Mouse (Mus musculus): Measurements from ENCODE around the gene Snip1. TPM values are rescaled to one million over a fixed set of nuclear protein-coding genes. Genes with fewer than 3 reads are reported as not detected.

The Snip1 gene
- polyA plus RNA-seq (2015; fragmentation: Nextera tagmentation; extraction: Ambion mirVana): 13.6 and 15.5 TPM in 2 replicates

DNA sequence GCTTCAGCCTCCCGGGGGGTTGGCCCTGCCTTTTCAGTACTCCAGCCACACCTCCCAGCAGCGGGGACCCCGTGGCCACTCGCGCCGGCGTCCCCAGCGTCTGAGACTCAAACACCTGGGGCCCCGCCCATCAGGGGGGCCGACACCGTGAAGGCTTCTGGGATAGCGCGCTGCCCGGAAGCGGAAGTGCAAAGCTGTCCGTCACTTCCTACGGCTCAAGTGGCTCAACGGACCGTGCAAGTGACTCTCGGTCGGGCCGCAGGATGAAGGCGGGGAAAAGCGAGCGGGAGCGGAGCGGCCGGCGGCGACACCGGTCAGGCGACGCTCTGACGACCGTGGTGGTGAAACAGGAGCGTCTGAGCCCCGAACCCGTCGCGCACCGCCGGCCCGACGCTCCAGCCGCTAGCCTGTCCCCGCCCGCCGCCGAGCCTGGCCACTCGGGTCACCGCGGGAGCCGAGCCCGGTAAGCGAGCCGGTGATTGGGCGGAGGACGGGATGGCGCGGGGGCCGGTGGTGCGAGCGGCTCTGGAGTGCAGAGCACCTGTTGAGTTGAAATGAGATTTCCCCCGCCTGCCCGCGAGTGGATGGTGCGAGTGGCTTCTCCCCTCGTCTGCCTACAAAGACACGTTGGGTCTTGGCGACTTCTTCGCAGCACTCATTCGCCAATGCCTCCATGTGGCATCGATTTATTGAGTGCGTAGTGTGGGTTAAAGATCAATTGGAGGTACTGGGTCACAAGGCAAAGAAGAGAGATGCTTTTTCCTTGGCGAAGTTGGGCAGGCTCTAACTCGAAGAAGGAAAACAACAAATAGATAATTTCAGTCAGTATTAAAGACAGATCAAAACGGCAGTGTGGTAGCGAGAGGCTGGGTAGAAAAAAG, at the start of gene Snip1:
Snip1 (plus strand) TSS at position 183 of the 881 bp plus-strand sequence.
- no peak for TF ChIP-seq CTCF (IDR thresholded peaks at IDR 0.05; ENCODE audit: low read depth)
- Histone ChIP-seq H3K27ac (ENCODE audit: low read depth, low read length) (peak within 1 kb of the TSS; percentile 87), H3K4me1 (replicated peaks; ENCODE audit: control insufficient read depth, insufficient read depth, low read length) (peaks cover 8% of the 10 kb centered on the region)

DNA sequence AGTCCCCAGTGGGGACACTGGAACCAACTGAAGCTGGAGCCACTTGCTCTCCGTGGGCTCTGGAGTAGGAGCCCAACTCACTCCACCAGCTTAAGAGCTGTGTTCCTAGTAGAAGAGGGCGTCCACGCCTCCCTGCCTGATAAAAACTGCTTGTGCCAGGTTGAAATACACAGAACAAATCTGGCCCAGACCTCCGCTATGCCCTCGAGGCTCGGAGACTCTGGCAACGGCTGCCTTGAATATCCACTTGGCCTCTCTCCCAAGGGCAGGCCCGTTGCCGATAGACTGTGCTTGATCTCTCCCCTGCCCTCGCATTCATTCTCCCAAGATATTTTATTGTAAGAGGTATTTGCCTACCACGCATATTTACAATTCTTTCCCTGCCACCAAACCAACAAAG, 49.0 kb upstream of the Snip1 start:
- Histone ChIP-seq H3K27ac (ENCODE audit: low read depth, low read length) (no peak overlapping the region), H3K9ac (ENCODE audit: low read depth, low read length) (no peak overlapping the region), H3K4me3 (ENCODE audit: low read depth, low read length) (no peak overlapping the region), H3K4me2 (replicated peaks; ENCODE audit: low read depth) (no peak overlapping the region), H3K27me3 (replicated peaks; ENCODE audit: control insufficient read depth, insufficient read depth, low read length) (no peaks in the 10 kb centered on the region), H3K4me1 (replicated peaks; ENCODE audit: control insufficient read depth, insufficient read depth, low read length) (no peaks in the 10 kb centered on the region), H3K9me3 (ENCODE audit: control insufficient read depth) (no peaks in the 10 kb centered on the region), H3K36me3 (ENCODE audit: control insufficient read depth, insufficient read depth) (no peaks in the 10 kb centered on the region)
- 73% methylated on average over 11 of the region's 11 CpGs for WGBS
- no peak for ATAC-seq
- no peak for TF ChIP-seq CTCF (IDR thresholded peaks at IDR 0.05; ENCODE audit: low read depth)

More for the DNA sequence above, at the start of gene Snip1:
- ATAC-seq: peak; percentile 95
- under 1% methylated on average over 77 of the region's 78 CpGs for WGBS
- H3K9me3 ChIP-seq (ENCODE audit: control insufficient read depth): no peaks in the 10 kb centered on the region
- H3K4me3 ChIP-seq (ENCODE audit: low read depth, low read length): peak within 1 kb of the TSS; percentile 83
- peaks cover 27% of the 10 kb centered on the region for H3K36me3 ChIP-seq (ENCODE audit: control insufficient read depth, insufficient read depth)
- H3K4me2 ChIP-seq (replicated peaks; ENCODE audit: low read depth): peak within 1 kb of the TSS; percentile 67
- H3K9ac ChIP-seq (ENCODE audit: low read depth, low read length): peak within 1 kb of the TSS; percentile 88
- no peaks in the 10 kb centered on the region for H3K27me3 ChIP-seq (replicated peaks; ENCODE audit: control insufficient read depth, insufficient read depth, low read length)

DNA sequence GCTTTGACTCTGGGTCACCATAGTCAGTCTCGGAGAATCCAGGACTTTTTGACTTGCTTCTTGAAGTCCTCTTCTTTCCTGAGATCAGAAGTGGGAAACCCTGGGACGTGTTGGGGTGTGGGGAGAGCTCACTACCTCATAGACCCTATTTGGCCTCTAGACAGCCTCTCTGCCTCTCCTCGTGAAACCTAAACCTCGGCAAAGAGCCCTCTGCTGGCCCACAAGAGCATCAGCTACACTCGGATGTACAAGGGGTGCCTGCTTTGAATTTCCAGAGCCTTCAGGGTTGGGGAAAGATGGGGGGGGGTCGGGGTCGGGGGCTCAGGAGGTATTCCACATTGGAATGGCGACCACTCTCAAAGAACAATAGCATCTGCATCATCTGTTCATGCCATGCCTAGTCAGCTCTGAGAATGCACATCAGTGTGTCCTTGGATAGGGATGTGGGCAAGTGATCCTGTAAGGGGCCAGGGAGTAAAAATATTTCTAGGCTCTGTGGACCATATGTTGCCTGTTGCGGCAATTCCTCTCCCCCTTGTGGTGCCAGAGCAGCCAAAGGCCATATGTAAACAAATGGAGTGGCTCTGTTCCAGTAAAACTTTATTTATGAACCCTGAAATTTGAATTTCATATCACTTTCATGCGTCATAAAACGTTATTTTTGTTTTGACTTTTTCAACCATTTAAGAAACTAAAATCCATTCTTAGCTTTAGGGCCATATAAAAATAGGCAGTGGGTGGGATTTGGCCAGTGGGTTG, 45.5 kb upstream of the Snip1 start:
- H3K4me2 ChIP-seq (replicated peaks; ENCODE audit: low read depth): no peak overlapping the region
- H3K4me1 ChIP-seq (replicated peaks; ENCODE audit: control insufficient read depth, insufficient read depth, low read length): no peaks in the 10 kb centered on the region
- WGBS: 29% methylated on average over 11 of the region's 11 CpGs
- no peaks in the 10 kb centered on the region for H3K9me3 ChIP-seq (ENCODE audit: control insufficient read depth)
- no peak overlapping the region for H3K9ac ChIP-seq (ENCODE audit: low read depth, low read length)
- no peak overlapping the region for H3K4me3 ChIP-seq (ENCODE audit: low read depth, low read length)
- H3K36me3 ChIP-seq (ENCODE audit: control insufficient read depth, insufficient read depth): no peaks in the 10 kb centered on the region
- H3K27me3 ChIP-seq (replicated peaks; ENCODE audit: control insufficient read depth, insufficient read depth, low read length): 0 out of 2 replicates have a peak, but pooled peaks cover 6% of the 10 kb centered on the region
- ATAC-seq: no peak
- peak; percentile 64 for TF ChIP-seq CTCF (IDR thresholded peaks at IDR 0.05; ENCODE audit: low read depth)
- H3K27ac ChIP-seq (ENCODE audit: low read depth, low read length): no peak overlapping the region

DNA sequence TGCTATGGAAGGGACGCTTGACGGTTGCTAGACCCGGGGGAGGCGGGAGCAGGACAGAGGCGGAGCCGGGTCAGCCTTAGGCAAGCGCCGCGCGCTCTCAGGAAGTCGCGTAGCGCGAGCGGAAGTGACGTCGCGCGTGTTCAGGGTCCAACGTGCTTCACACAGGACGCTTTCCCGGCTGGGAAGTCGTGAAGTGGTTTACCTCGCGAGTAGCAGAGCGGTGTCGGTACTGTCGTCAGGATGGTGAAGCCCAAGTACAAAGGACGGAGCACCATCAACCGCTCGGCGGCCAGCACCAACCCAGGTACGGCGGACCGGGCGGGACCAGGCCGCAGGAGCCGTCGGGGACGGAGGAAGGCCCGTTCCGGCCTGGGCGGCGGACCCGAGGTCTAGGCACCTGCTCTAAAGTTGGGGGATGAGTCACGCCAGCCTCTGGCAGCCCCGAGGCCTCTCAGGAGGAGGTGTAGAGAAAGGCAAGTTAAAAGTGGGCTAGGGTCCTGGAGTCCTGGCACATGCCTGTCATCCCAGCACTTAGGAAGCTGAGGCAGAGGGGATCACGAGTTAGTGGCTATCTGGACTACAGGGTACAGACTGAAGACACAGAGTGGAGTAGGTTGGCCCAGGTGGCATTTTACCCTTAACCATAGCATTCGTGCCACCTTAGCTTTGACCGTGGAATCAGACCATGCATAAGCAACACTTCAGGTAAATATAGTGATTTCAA, 36.4 kb upstream of the Snip1 start:
- WGBS: under 1% methylated on average over 50 of the region's 50 CpGs
- Histone ChIP-seq H3K9ac (ENCODE audit: low read depth, low read length) (peak overlapping the region; percentile 92), H3K4me2 (replicated peaks; ENCODE audit: low read depth) (peak overlapping the region; percentile 91), H3K9me3 (ENCODE audit: control insufficient read depth) (no peaks in the 10 kb centered on the region), H3K27ac (ENCODE audit: low read depth, low read length) (peak overlapping the region; percentile 52; the same call in 1 of the 2 replicates), H3K27me3 (replicated peaks; ENCODE audit: control insufficient read depth, insufficient read depth, low read length) (0 out of 2 replicates have a peak, but pooled peaks cover 6% of the 10 kb centered on the region), H3K36me3 (ENCODE audit: control insufficient read depth, insufficient read depth) (peaks cover 2% of the 10 kb centered on the region; the same call in 1 of the 2 replicates), H3K4me3 (ENCODE audit: low read depth, low read length) (peak overlapping the region; percentile 82), H3K4me1 (replicated peaks; ENCODE audit: control insufficient read depth, insufficient read depth, low read length) (no peaks in the 10 kb centered on the region)
- peak; percentile 99 for ATAC-seq
- no peak for TF ChIP-seq CTCF (IDR thresholded peaks at IDR 0.05; ENCODE audit: low read depth)

DNA sequence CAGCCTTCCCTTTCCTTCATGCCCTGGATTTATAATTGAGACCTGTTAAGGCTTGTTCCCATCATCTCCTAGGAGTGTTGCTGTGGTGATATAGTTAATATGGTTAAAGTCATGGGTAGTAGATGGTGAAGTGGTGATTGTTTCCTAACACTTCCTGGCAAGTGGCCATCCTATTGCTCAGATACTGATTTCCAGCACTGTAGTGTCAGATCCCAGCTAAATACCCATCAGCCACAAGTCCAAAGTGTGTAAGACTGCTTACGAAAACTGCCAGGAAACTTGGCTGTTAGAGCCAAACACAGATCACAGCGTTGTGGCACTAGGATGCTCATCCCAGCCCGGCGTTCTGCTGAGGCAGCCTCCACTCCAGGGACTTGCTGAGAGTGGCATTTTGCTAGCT, 32.1 kb upstream of the Snip1 start:
- Histone ChIP-seq H3K27ac (ENCODE audit: low read depth, low read length) (no peak overlapping the region), H3K36me3 (ENCODE audit: control insufficient read depth, insufficient read depth) (peaks cover 33% of the 10 kb centered on the region), H3K9ac (ENCODE audit: low read depth, low read length) (no peak overlapping the region), H3K27me3 (replicated peaks; ENCODE audit: control insufficient read depth, insufficient read depth, low read length) (no peaks in the 10 kb centered on the region), H3K4me2 (replicated peaks; ENCODE audit: low read depth) (no peak overlapping the region), H3K9me3 (ENCODE audit: control insufficient read depth) (no peaks in the 10 kb centered on the region), H3K4me3 (ENCODE audit: low read depth, low read length) (no peak overlapping the region), H3K4me1 (replicated peaks; ENCODE audit: control insufficient read depth, insufficient read depth, low read length) (no peaks in the 10 kb centered on the region)
- WGBS: 91% methylated on average over 4 of the region's 4 CpGs
- TF ChIP-seq CTCF (IDR thresholded peaks at IDR 0.05; ENCODE audit: low read depth): no peak
- ATAC-seq: no peak
